Mouse (Mus musculus): ENCODE measurements at regions not wholly inside any gene's neighbourhood (a gene's known extent, or its start where the extent isn't known, plus 50 kb on each side); places are given as distances from the start of the nearest gene placed in this dataset.
A peak's percentile ranks its signal among the peaks of the same experiment; 100 is the strongest.

DNA sequence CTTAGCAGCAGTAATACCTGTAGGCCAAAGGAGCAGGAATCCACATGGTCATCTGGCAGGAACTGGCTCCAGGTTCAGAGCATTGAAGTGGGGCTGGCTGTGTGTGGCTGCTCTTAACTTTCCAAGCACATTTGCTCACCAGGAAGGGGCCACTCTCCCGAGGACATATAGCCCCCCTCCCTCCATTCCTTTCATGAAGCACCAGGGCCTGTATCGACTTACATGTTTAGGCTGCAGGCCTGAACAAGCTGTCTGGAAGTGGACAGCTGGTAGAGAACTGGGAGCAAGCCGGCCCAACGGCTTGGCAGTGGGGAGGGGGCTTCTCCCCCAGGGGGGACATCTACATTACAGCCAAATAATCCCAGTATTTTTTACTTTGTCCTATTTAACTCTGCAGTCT, 622.5 kb upstream of the Vstm2b start:
- Histone ChIP-seq H3K27ac (replicated peaks; ENCODE audit: low read depth, low read length) (no peak overlapping the region), H3K4me2 (replicated peaks; ENCODE audit: low read depth, low read length, severe bottlenecking) (no peak overlapping the region), H3K27me3 (ENCODE audit: control insufficient read depth, insufficient read depth, low read length) (no peaks in the 10 kb centered on the region), H3K9ac (ENCODE audit: low read depth, low read length, severe bottlenecking) (no peak overlapping the region), H3K9me3 (ENCODE audit: control insufficient read depth, low read length) (no peaks in the 10 kb centered on the region), H3K4me3 (replicated peaks; ENCODE audit: low read length) (no peak overlapping the region), H3K36me3 (ENCODE audit: control insufficient read depth, insufficient read depth, low read length) (no peaks in the 10 kb centered on the region), H3K4me1 (ENCODE audit: control insufficient read depth, insufficient read depth, low read length) (no peaks in the 10 kb centered on the region)
- TF ChIP-seq POLR2A (IDR thresholded peaks at IDR 0.05; ENCODE audit: borderline replicate concordance, extremely low read depth, insufficient read depth, insufficient read length): no peak
- 41% methylated on average over 4 of the region's 4 CpGs for WGBS
- ATAC-seq (ENCODE audit: low FRiP score, low read depth): peak; percentile 84
- DNase-seq (ENCODE audit: low spot score): peak; percentile 39

DNA sequence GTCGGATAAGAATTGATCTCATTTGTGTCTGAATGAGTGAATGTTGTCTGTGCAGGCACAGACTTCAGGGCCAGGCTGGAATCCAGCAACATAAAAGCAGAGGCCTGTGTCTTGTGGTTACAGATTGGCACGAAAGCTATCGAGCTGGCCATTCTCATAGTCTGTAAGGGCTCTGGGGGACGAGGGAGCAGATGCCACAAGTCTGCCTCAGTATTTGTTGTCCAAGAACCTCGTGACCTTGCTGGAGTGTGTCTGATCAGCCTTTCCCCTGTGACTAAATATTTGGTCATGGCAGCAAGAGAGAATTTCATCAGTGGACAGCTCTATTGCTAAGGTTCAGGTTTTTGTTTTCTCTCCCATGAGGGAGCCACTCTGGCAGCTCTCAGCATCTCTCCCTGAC, 622.0 kb upstream of the Vstm2b start:
- no peak for TF ChIP-seq POLR2A (IDR thresholded peaks at IDR 0.05; ENCODE audit: borderline replicate concordance, extremely low read depth, insufficient read depth, insufficient read length)
- Histone ChIP-seq H3K27me3 (ENCODE audit: control insufficient read depth, insufficient read depth, low read length) (no peaks in the 10 kb centered on the region), H3K36me3 (ENCODE audit: control insufficient read depth, insufficient read depth, low read length) (no peaks in the 10 kb centered on the region), H3K4me1 (ENCODE audit: control insufficient read depth, insufficient read depth, low read length) (no peaks in the 10 kb centered on the region), H3K9ac (ENCODE audit: low read depth, low read length, severe bottlenecking) (no peak overlapping the region), H3K4me3 (replicated peaks; ENCODE audit: low read length) (no peak overlapping the region), H3K27ac (replicated peaks; ENCODE audit: low read depth, low read length) (no peak overlapping the region), H3K9me3 (ENCODE audit: control insufficient read depth, low read length) (no peaks in the 10 kb centered on the region), H3K4me2 (replicated peaks; ENCODE audit: low read depth, low read length, severe bottlenecking) (no peak overlapping the region)
- ATAC-seq (ENCODE audit: low FRiP score, low read depth) (peak; percentile 64; the same call in 1 of the 2 replicates), DNase-seq (ENCODE audit: low spot score) (peak; percentile 7)
- 54% methylated on average over 5 of the region's 5 CpGs for WGBS

DNA sequence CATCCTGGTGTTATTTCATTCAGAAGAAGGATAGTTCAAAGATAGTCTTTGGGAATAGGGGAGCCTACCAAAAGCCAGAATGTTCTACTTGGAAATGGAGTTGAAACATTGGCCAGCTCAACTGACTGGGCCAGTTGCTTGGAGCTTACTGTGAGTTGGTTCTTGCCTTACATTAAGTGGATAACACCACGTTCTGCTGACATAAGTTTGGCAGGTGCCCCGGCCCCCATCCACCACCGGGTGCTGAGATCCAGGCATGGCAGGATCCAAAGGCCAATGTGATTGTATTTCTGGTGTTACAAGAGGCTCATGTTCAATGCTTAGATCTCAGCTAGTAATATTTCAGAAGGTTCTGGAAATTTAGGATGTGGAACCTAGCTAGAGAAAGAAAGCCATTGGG, 608.0 kb upstream of the Vstm2b start:
- Histone ChIP-seq H3K27ac (replicated peaks; ENCODE audit: low read depth, low read length) (no peak overlapping the region), H3K4me2 (replicated peaks; ENCODE audit: low read depth, low read length, severe bottlenecking) (no peak overlapping the region), H3K4me3 (replicated peaks; ENCODE audit: low read length) (no peak overlapping the region), H3K9ac (ENCODE audit: low read depth, low read length, severe bottlenecking) (no peak overlapping the region), H3K27me3 (ENCODE audit: control insufficient read depth, insufficient read depth, low read length) (no peaks in the 10 kb centered on the region), H3K9me3 (ENCODE audit: control insufficient read depth, low read length) (no peaks in the 10 kb centered on the region), H3K4me1 (ENCODE audit: control insufficient read depth, insufficient read depth, low read length) (no peaks in the 10 kb centered on the region), H3K36me3 (ENCODE audit: control insufficient read depth, insufficient read depth, low read length) (no peaks in the 10 kb centered on the region)
- no peak for TF ChIP-seq POLR2A (IDR thresholded peaks at IDR 0.05; ENCODE audit: borderline replicate concordance, extremely low read depth, insufficient read depth, insufficient read length)
- DNase-seq (ENCODE audit: low spot score) (no peak), ATAC-seq (ENCODE audit: low FRiP score, low read depth) (no peak)
- 82% methylated on average over 3 of the region's 3 CpGs for WGBS

DNA sequence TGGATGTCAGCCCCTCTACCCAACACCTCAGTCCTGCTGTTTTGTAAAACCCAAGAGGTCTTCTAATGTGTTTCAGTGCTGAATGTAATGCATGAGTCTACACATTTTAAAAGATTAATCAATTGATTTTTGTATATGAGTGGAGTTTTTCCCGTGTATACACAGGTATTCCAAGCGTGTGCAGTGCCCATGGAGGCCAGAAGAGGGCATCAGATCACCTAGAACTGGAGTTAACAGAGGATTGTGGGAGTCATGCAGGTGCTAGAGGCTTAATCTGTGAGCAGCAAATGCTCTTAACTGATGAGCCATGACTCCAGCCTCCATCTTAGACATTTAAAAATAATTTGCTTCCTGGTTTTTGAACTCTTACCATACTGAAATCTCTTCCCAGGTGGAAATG, 587.6 kb upstream of the Vstm2b start:
- 21% methylated on average over 2 of the region's 2 CpGs for whole genome bisulfite sequencing
- DNase-seq (ENCODE audit: low spot score): no peak
- H3K27me3 ChIP-seq (ENCODE audit: control insufficient read depth, insufficient read depth, low read length): no peaks in the 10 kb centered on the region
- H3K9me3 ChIP-seq (ENCODE audit: control insufficient read depth, low read length): no peaks in the 10 kb centered on the region
- no peak for ATAC-seq (ENCODE audit: low FRiP score, low read depth)
- no peak overlapping the region for H3K9ac ChIP-seq (ENCODE audit: low read depth, low read length, severe bottlenecking)
- no peak for TF ChIP-seq POLR2A (IDR thresholded peaks at IDR 0.05; ENCODE audit: borderline replicate concordance, extremely low read depth, insufficient read depth, insufficient read length)
- no peak overlapping the region for H3K4me3 ChIP-seq (replicated peaks; ENCODE audit: low read length)
- no peak overlapping the region for H3K4me2 ChIP-seq (replicated peaks; ENCODE audit: low read depth, low read length, severe bottlenecking)
- no peaks in the 10 kb centered on the region for H3K36me3 ChIP-seq (ENCODE audit: control insufficient read depth, insufficient read depth, low read length)
- H3K4me1 ChIP-seq (ENCODE audit: control insufficient read depth, insufficient read depth, low read length): no peaks in the 10 kb centered on the region
- H3K27ac ChIP-seq (replicated peaks; ENCODE audit: low read depth, low read length): no peak overlapping the region

DNA sequence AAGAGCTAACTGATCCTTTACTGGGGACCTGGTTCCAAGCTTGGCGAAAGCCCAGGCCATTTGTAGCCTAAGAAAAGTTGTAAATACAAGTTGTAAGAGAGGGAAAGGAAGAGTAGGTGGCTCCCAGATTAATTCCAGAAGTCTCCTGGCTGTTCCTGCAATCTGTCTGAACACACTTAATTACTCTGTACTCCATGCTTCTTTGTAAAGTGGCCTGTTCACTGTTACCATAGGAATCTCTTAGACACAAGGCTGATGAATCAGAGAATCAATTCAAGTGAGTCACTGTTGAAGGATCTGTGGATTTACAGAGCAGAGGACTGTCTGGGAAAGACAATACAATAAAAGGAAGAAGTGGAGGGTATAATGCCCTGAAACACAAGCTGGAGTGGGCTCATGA, 577.0 kb upstream of the Vstm2b start:
- Histone ChIP-seq H3K4me2 (replicated peaks; ENCODE audit: low read depth, low read length, severe bottlenecking) (no peak overlapping the region), H3K27me3 (ENCODE audit: control insufficient read depth, insufficient read depth, low read length) (no peaks in the 10 kb centered on the region), H3K36me3 (ENCODE audit: control insufficient read depth, insufficient read depth, low read length) (no peaks in the 10 kb centered on the region), H3K27ac (replicated peaks; ENCODE audit: low read depth, low read length) (no peak overlapping the region), H3K9ac (ENCODE audit: low read depth, low read length, severe bottlenecking) (no peak overlapping the region), H3K4me3 (replicated peaks; ENCODE audit: low read length) (no peak overlapping the region), H3K4me1 (ENCODE audit: control insufficient read depth, insufficient read depth, low read length) (no peaks in the 10 kb centered on the region), H3K9me3 (ENCODE audit: control insufficient read depth, low read length) (no peaks in the 10 kb centered on the region)
- ATAC-seq (ENCODE audit: low FRiP score, low read depth) (no peak), DNase-seq (ENCODE audit: low spot score) (no peak)
- TF ChIP-seq POLR2A (IDR thresholded peaks at IDR 0.05; ENCODE audit: borderline replicate concordance, extremely low read depth, insufficient read depth, insufficient read length): no peak
- WGBS: 39% methylated on average over 1 of the region's 1 CpGs

DNA sequence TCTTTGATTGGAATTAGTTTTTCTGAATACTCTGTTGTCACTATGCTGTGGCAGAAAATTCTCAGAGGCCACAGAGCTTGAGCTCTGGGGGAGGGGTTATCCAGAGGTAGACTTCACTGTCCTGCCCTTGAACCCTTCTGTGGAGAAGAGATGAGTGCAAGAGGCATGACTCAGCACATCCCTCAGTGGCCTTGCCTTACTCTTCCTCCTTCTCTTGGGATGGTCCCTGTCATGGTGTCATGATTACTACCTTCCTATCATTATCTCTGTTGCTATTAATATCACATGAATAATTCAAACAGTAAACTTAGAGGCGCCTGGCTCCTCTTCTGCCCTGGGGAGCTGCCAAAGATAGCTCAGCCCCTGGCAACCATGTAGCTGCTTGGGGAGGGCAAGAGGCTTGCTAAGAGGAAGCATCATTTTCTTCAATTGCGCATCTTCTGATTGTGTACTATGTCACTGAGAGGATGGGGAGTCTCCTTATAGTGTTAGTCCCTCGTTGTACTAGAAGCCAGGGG, 572.9 kb upstream of the Vstm2b start:
- no peak for TF ChIP-seq POLR2A (IDR thresholded peaks at IDR 0.05; ENCODE audit: borderline replicate concordance, extremely low read depth, insufficient read depth, insufficient read length)
- no peak overlapping the region for H3K27ac ChIP-seq (replicated peaks; ENCODE audit: low read depth, low read length)
- H3K27me3 ChIP-seq (ENCODE audit: control insufficient read depth, insufficient read depth, low read length): no peaks in the 10 kb centered on the region
- no peak overlapping the region for H3K4me3 ChIP-seq (replicated peaks; ENCODE audit: low read length)
- H3K9me3 ChIP-seq (ENCODE audit: control insufficient read depth, low read length): no peaks in the 10 kb centered on the region
- no peak overlapping the region for H3K9ac ChIP-seq (ENCODE audit: low read depth, low read length, severe bottlenecking)
- no peak for DNase-seq (ENCODE audit: low spot score)
- H3K36me3 ChIP-seq (ENCODE audit: control insufficient read depth, insufficient read depth, low read length): no peaks in the 10 kb centered on the region
- WGBS: 79% methylated on average over 3 of the region's 3 CpGs
- ATAC-seq (ENCODE audit: low FRiP score, low read depth): no peak
- no peak overlapping the region for H3K4me2 ChIP-seq (replicated peaks; ENCODE audit: low read depth, low read length, severe bottlenecking)
- H3K4me1 ChIP-seq (ENCODE audit: control insufficient read depth, insufficient read depth, low read length): no peaks in the 10 kb centered on the region

All from limb, embryonic 14.5 days (tissue).